Mouse (Mus musculus) G1E (cell line): Measurements from ENCODE around the gene Serhl. TPM values are rescaled to one million over a fixed set of nuclear protein-coding genes. Genes with fewer than 3 reads are reported as not detected.
A peak's percentile ranks its signal among the peaks of the same experiment; 100 is the strongest.

Experiments used
- ATAC-seq: 2 replicates; pipeline ENCODE4 v1.8.0; 2016; ENCODE audit warnings: mild to moderate bottlenecking; ENCODE audit not compliant: insufficient number of reproducible peaks, poor library complexity, low FRiP score, severe bottlenecking; ENCODE audit errors: extremely low read depth
- DNase-seq: peaks from one replicate; pipeline ENCODE4 v3.0.0; 2012; ENCODE audit warnings: low spot score
- H3K27me3 ChIP-seq: 2 replicates; pipeline ENCODE4 v1.6.1; 2012; ENCODE audit warnings: mild to moderate bottlenecking, low read length, inconsistent platforms; ENCODE audit not compliant: insufficient read depth
- H3K36me3 ChIP-seq: replicated peaks from 2 replicates; pipeline ENCODE3; 2012; ENCODE audit warnings: mild to moderate bottlenecking, inconsistent platforms
- H3K4me1 ChIP-seq: 2 replicates; pipeline ENCODE4 v1.6.1; 2012; ENCODE audit warnings: low read depth, low read length, inconsistent platforms, mixed read lengths; ENCODE audit not compliant: insufficient read depth
- H3K4me3 ChIP-seq: 2 replicates; pipeline ENCODE4 v1.5.1; 2012; ENCODE audit warnings: low read depth, mild to moderate bottlenecking, inconsistent platforms, low read length, moderate library complexity, mixed read lengths
- H3K9me3 ChIP-seq: replicated peaks from 2 replicates; pipeline ENCODE4 v1.6.1; 2012; ENCODE audit warnings: inconsistent platforms
- CTCF ChIP-seq: IDR thresholded peaks from 2 replicates; pipeline ENCODE4 v1.5.1; 2012; ENCODE audit warnings: low read depth, low read length, inconsistent platforms, mixed read lengths
- GATA1 ChIP-seq: IDR thresholded peaks from 2 replicates; pipeline ENCODE4 v1.6.1; 2012; ENCODE audit warnings: borderline replicate concordance, low read length, inconsistent platforms, mixed read lengths
- GATA2 ChIP-seq: IDR thresholded peaks from 2 replicates; pipeline ENCODE4 v1.6.1; 2012; ENCODE audit warnings: low read depth, low read length, inconsistent platforms, borderline replicate concordance
- POLR2AphosphoS5 ChIP-seq: IDR thresholded peaks from 2 replicates; pipeline ENCODE4 v1.6.1; 2012; ENCODE audit warnings: low read depth, low read length, inconsistent platforms; ENCODE audit not compliant: insufficient replicate concordance
- TAL1 ChIP-seq: conservative IDR thresholded peaks from 2 replicates; pipeline ENCODE4 v1.6.1; 2012; ENCODE audit warnings: low read depth, low read length, inconsistent platforms, mixed read lengths
- polyA plus RNA-seq: library from polyadenylated mRNA; stranded (reverse); fragments of >175 nt; gene quantifications from 2 replicates; pipeline ENCODE4 v1.2.3, GENCODE M21; 2012
- total RNA-seq, 2 experiments: library from RNA; stranded (forward) in 1 of 2; stranded (reverse) in 1 of 2; fragments of 200-1000 nt in 1 of 2; fragments of >200 nt in 1 of 2; fragmentation: Nextera tagmentation in 1 of 2; gene quantifications; 2 replicates each; pipeline ENCODE4 v1.2.3; 2014 to 2017

Gene Serhl
- total and polyA plus RNA-seq, 3 experiments = 3.1 to 40.5 (median 29.5) TPM

GRCm38 (mm10) chr15:83162818-83163485 is 73.6 kb downstream of the Serhl start:
- Histone ChIP-seq H3K9me3 (no peaks in the 10 kb centered on the region), H3K4me1 (peaks cover 73% of the 10 kb centered on the region), H3K36me3 (peaks cover 91% of the 10 kb centered on the region), H3K27me3 (no peaks in the 10 kb centered on the region), H3K4me3 (no peak overlapping the region)
- DNase-seq (no peak), ATAC-seq (no peak)
- TF ChIP-seq POLR2AphosphoS5 (no peak), GATA2 (no peak), CTCF (no peak), TAL1 (no peak)

GRCm38 (mm10) chr15:83164971-83165471 is 75.7 kb downstream of the Serhl start:
- ATAC-seq (peak; percentile 75), DNase-seq (peak; percentile 54)
- TF ChIP-seq CTCF = no peak
- TF ChIP-seq POLR2AphosphoS5 = no peak
- peak; percentile 75 for TF ChIP-seq TAL1
- no peak for TF ChIP-seq GATA1
- no peak for TF ChIP-seq GATA2
- H3K4me1 ChIP-seq = peaks cover 78% of the 10 kb centered on the region
- H3K36me3 ChIP-seq = peaks cover 92% of the 10 kb centered on the region
- H3K27me3 ChIP-seq = no peaks in the 10 kb centered on the region
- H3K4me3 ChIP-seq = peak overlapping the region; percentile 46; the same call in 1 of the 2 replicates
- H3K9me3 ChIP-seq = no peaks in the 10 kb centered on the region

- Histone ChIP-seq H3K4me1 (peaks cover 81% of the 10 kb centered on the region), H3K9me3 (no peaks in the 10 kb centered on the region), H3K36me3 (peaks cover 87% of the 10 kb centered on the region), H3K4me3 (peak overlapping the region; percentile 55; the same call in 1 of the 2 replicates), H3K27me3 (no peaks in the 10 kb centered on the region)
- no peak for DNase-seq
- TF ChIP-seq CTCF = no peak
- TF ChIP-seq TAL1 = no peak
- TF ChIP-seq GATA2 = no peak
- TF ChIP-seq POLR2AphosphoS5 = no peak
- no peak for TF ChIP-seq GATA1
- ATAC-seq = no peak
These were observed 76.4 kb downstream of the Serhl start for GRCm38 (mm10) chr15:83165526-83166315.

Other genes starting within 250 kb of the Serhl start
- gene Tcf20, start 101.6 kb upstream of the Serhl start, total RNA-seq (2014; fragmentation: Nextera tagmentation) = 126 and 146 TPM in 2 replicates
- 116 and 128 TPM in 2 replicates for gene Tcf20, start 101.6 kb upstream of the Serhl start, total RNA-seq (2017)
- 24.2 and 26.1 TPM in 2 replicates for gene Tcf20, start 101.6 kb upstream of the Serhl start, polyA plus RNA-seq
- not detected in 2 replicates for gene Nfam1, start 56.2 kb upstream of the Serhl start, total RNA-seq (2014; fragmentation: Nextera tagmentation)
- gene Nfam1, start 56.2 kb upstream of the Serhl start, total RNA-seq (2017) = 0.60 and 0.81 TPM in 2 replicates
- 0.03 and 0.09 TPM in 2 replicates for gene Nfam1, start 56.2 kb upstream of the Serhl start, polyA plus RNA-seq
- gene Rrp7a, start 33.3 kb downstream of the Serhl start, total RNA-seq (2014; fragmentation: Nextera tagmentation) = 34.0 and 53.7 TPM in 2 replicates
- 73.2 and 89.2 TPM in 2 replicates for gene Rrp7a, start 33.3 kb downstream of the Serhl start, total RNA-seq (2017)
- gene Rrp7a, start 33.3 kb downstream of the Serhl start, polyA plus RNA-seq = 56.2 and 126 TPM in 2 replicates
- gene Poldip3, start 59.9 kb downstream of the Serhl start, total RNA-seq (2014; fragmentation: Nextera tagmentation) = 99.3 and 108 TPM in 2 replicates
- gene Poldip3, start 59.9 kb downstream of the Serhl start, total RNA-seq (2017) = 109 and 120 TPM in 2 replicates
- 237 and 272 TPM in 2 replicates for gene Poldip3, start 59.9 kb downstream of the Serhl start, polyA plus RNA-seq
- 98.1 and 132 TPM in 2 replicates for gene Cyb5r3, start 83.1 kb downstream of the Serhl start, total RNA-seq (2014; fragmentation: Nextera tagmentation)
- 46.5 and 58.5 TPM in 2 replicates for gene Cyb5r3, start 83.1 kb downstream of the Serhl start, total RNA-seq (2017)
- 109 and 167 TPM in 2 replicates for gene Cyb5r3, start 83.1 kb downstream of the Serhl start, polyA plus RNA-seq
- gene A4galt, start 162.3 kb downstream of the Serhl start, total RNA-seq (2014; fragmentation: Nextera tagmentation) = not detected in 2 replicates
- 0.06 and 0.11 TPM in 2 replicates for gene A4galt, start 162.3 kb downstream of the Serhl start, total RNA-seq (2017)
- not detected in 2 replicates for gene A4galt, start 162.3 kb downstream of the Serhl start, polyA plus RNA-seq